Mouse (Mus musculus): ENCODE data around the gene Gm20431. TPM values are rescaled to one million over a fixed set of nuclear protein-coding genes. Genes with fewer than 3 reads are reported as not detected.

The Gm20431 gene
- 14.2 and 15.3 TPM in 2 replicates for polyA plus RNA-seq (2015; fragmentation: Nextera tagmentation; extraction: Ambion mirVana)

GRCm38 (mm10) chr2:167661270-167662203, at the start of gene Gm20431:
Gene Gm20431, minus strand, starts transcription at chr2:167661496.

GRCm38 (mm10) chr2:167689501-167690218, 28.4 kb upstream of the Gm20431 start, which contains the start of gene Tmem189:
Gene Tmem189, minus strand, starts transcription at chr2:167689822.

GRCm38 (mm10) chr2:167688498-167689451, 27.5 kb upstream of the Gm20431 start, which contains the start of gene Cebpb:
Gene Cebpb, plus strand, starts transcription at chr2:167688915.

GRCm38 (mm10) chr2:167631591-167632448, 29.5 kb downstream of the Gm20431 start, which contains the start of gene Ube2v1:
Gene Ube2v1, minus strand, starts transcription at chr2:167632095.

Small RNA genes lying within 50 kb of the gene (microRNA-seq; reads per million reads assigned to microRNA genes)
- gene Gm22355, result not detected

Other genes starting within 250 kb of the Gm20431 start
- gene Slc9a8, start 239.8 kb downstream of the Gm20431 start, polyA plus RNA-seq (2015; fragmentation: Nextera tagmentation; extraction: Ambion mirVana), result 16.1 and 18.0 TPM in 2 replicates
- gene Rnf114, start 168.9 kb downstream of the Gm20431 start, polyA plus RNA-seq (2015; fragmentation: Nextera tagmentation; extraction: Ambion mirVana), result 67.8 and 74.1 TPM in 2 replicates
- 22.1 TPM in 2 replicates for gene Spata2, start 168.6 kb downstream of the Gm20431 start, polyA plus RNA-seq (2015; fragmentation: Nextera tagmentation; extraction: Ambion mirVana)
- 5.8 and 7.0 TPM in 2 replicates for gene Snai1, start 123.3 kb downstream of the Gm20431 start, polyA plus RNA-seq (2015; fragmentation: Nextera tagmentation; extraction: Ambion mirVana)
- 365 and 402 TPM in 2 replicates for gene Ube2v1, start 29.4 kb downstream of the Gm20431 start, polyA plus RNA-seq (2015; fragmentation: Nextera tagmentation; extraction: Ambion mirVana)
- gene Cebpb, start 27.4 kb upstream of the Gm20431 start, polyA plus RNA-seq (2015; fragmentation: Nextera tagmentation; extraction: Ambion mirVana), result 7.2 and 11.7 TPM in 2 replicates
- gene Tmem189, start 28.3 kb upstream of the Gm20431 start, polyA plus RNA-seq (2015; fragmentation: Nextera tagmentation; extraction: Ambion mirVana), result 58.8 and 61.4 TPM in 2 replicates

All from neural tube, postnatal 0 days (tissue).